23 mouse cellular contexts compared by ENCODE assay signal in the genomic region with DNA sequence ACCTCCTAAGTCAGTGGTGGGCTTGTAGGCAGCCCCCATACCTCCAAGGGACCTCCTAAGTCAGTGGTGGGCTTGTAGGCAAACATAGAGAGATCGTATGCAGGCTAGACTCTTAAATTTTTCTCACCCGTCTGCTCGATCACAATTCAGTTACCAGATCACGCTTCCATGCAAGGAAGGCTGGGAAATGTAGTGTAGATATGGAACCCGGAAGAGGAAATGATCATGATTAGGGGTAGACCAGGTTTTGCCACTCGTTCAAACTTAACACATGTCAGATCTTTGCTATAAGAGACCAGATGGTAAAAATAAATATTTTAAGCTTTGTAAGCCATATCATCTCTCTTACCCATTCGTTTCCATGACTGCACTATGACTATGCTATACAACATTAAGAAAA.
DNase-seq lines count a peak whose midpoint lies in the region; ATAC-seq and TF ChIP-seq lines count a peak whose summit lies in the region.
"Had no signal": no experiment of that assay in that cellular context is flagged by ENCODE, and none has a peak within 500 bp of the region (broad histone marks: within the 10 kb centered on the region; RNA-seq: fewer than 3 reads in every experiment).

No protein-coding gene starts in this region.

- peak overlapping the region; percentile 41 for H3K4me2 ChIP-seq in stomach, postnatal 0 days (replicated peaks; ENCODE audit: low read depth)
- H3K4me2 ChIP-seq: heart, embryonic 15.5 days; neural tube, embryonic 15.5 days had no signal

- H3K4me1 ChIP-seq in brown adipose tissue, adult 24 weeks (ENCODE audit: control insufficient read depth, insufficient read depth, insufficient read length, low read length) = no peaks in the 10 kb centered on the region; the same call in 1 of the 2 replicates
- no peaks in the 10 kb centered on the region for H3K4me1 ChIP-seq in embryonic fibroblast, embryonic 13.5 days (ENCODE audit: control insufficient read depth, insufficient read depth, low read length)
- no peaks in the 10 kb centered on the region for H3K4me1 ChIP-seq in stomach, postnatal 0 days (replicated peaks; ENCODE audit: control insufficient read depth, insufficient read depth)
- H3K4me1 ChIP-seq: heart, embryonic 15.5 days; neural tube, embryonic 15.5 days had no signal

- TF ChIP-seq CTCF in layer of hippocampus, adult 2 months (conservative IDR thresholded peaks at IDR 0.05) = no peak
- TF ChIP-seq CTCF in embryonic fibroblast, embryonic 13.5 days (IDR thresholded peaks at IDR 0.05; ENCODE audit: borderline replicate concordance, insufficient read depth, low read length) = no peak
- no peak for TF ChIP-seq CTCF in stomach, postnatal 0 days (IDR thresholded peaks at IDR 0.05; ENCODE audit: low read depth)

- no peak overlapping the region for H3K9ac ChIP-seq in stomach, postnatal 0 days (ENCODE audit: low read length)
- H3K9ac ChIP-seq: heart, embryonic 15.5 days; liver, postnatal 0 days; neural tube, embryonic 15.5 days had no signal

- H3K27me3 ChIP-seq in stomach, postnatal 0 days (ENCODE audit: control insufficient read depth, insufficient read depth, low read length) = no peaks in the 10 kb centered on the region

- no peak for TF ChIP-seq POLR2A in embryonic fibroblast, embryonic 13.5 days (IDR thresholded peaks at IDR 0.05; ENCODE audit: low read depth, low read length)

- peak overlapping the region; percentile 92 for H3K27ac ChIP-seq in layer of hippocampus, adult 2 months
- H3K27ac ChIP-seq in brown adipose tissue, adult 24 weeks (replicated peaks; ENCODE audit: low read depth, low read length) = peak overlapping the region; percentile 49; the same call in 1 of the 2 replicates
- H3K27ac ChIP-seq in embryonic fibroblast, embryonic 13.5 days (ENCODE audit: insufficient read depth, low read length) = peak overlapping the region; percentile 10; the same call in 1 of the 2 replicates
- no peak overlapping the region for H3K27ac ChIP-seq in stomach, postnatal 0 days (replicated peaks)
- H3K27ac ChIP-seq: heart, embryonic 15.5 days; neural tube, embryonic 15.5 days had no signal

- no peak overlapping the region for H3K4me3 ChIP-seq in layer of hippocampus, adult 2 months
- peak overlapping the region; percentile 42 for H3K4me3 ChIP-seq in brown adipose tissue, adult 24 weeks (ENCODE audit: insufficient read depth, low read depth, low read length)
- H3K4me3 ChIP-seq in embryonic fibroblast, embryonic 13.5 days (ENCODE audit: insufficient read depth, low read length) = no peak overlapping the region
- 0 out of 2 replicates have a peak overlapping the region, but pooled peaks have one; percentile 6 for H3K4me3 ChIP-seq in stomach, postnatal 0 days (ENCODE audit: low read depth, low read length)
- H3K4me3 ChIP-seq: heart, embryonic 15.5 days; neural tube, embryonic 15.5 days had no signal

- no peaks in the 10 kb centered on the region for H3K36me3 ChIP-seq in stomach, postnatal 0 days (ENCODE audit: control insufficient read depth, insufficient read depth, low read length)
- H3K36me3 ChIP-seq: heart, embryonic 15.5 days; neural tube, embryonic 15.5 days had no signal

- peak in 1 of 2 experiments; percentile 25 for DNase-seq in layer of hippocampus, adult 2 months (ENCODE audit: low spot score in 2 of 2)
- no peak for DNase-seq in layer of hippocampus, postnatal 36 days
- no peak for DNase-seq in stomach, postnatal 0 days (ENCODE audit: low spot score)
- no peak for DNase-seq in right cerebral cortex, postnatal 36 days (ENCODE audit: low spot score in 2 of 2)
- DNase-seq: adrenal gland, postnatal 10 days; cerebellum, adult 11 months; cerebellum, postnatal 14 days; gastrocnemius, postnatal 25 days; kidney, adult 2 months; kidney, postnatal 25 days; layer of hippocampus, adult 9-11 months; liver, postnatal 0 days; lung, postnatal 10 days; spleen, adult 18-20 months; thymus, postnatal 14 days had no signal

- TF ChIP-seq EP300 in stomach, postnatal 0 days (optimal IDR thresholded peaks at IDR 0.05) = no peak

- ATAC-seq in stomach, postnatal 0 days (ENCODE audit: low FRiP score, low TSS enrichment) = no peak
- ATAC-seq in megakaryocyte-erythroid progenitor cell, adult 5-6 weeks (replicated peaks; ENCODE audit: low FRiP score, low TSS enrichment, poor library complexity, severe bottlenecking) = no peak
- ATAC-seq: activated CD4-positive, CD25-positive, alpha-beta regulatory T cell, adult 4 months; hindbrain, embryonic 16.5 days; liver, postnatal 0 days; midbrain, embryonic 16.5 days had no signal

- no peaks in the 10 kb centered on the region for H3K9me3 ChIP-seq in stomach, postnatal 0 days (ENCODE audit: control insufficient read depth, low read length)
- H3K9me3 ChIP-seq: heart, embryonic 15.5 days; neural tube, embryonic 15.5 days had no signal

- 50% methylated on average over 7 of the region's 7 CpGs for WGBS in stomach, postnatal 0 days

Comparison
In these comparisons a context has a peak if more than half of its experiments do, and no peak if none do; other contexts are left out.
1. H3K4me3 ChIP-seq: peak in brown adipose tissue, adult 24 weeks (single experiment) and stomach, postnatal 0 days (single experiment); none in layer of hippocampus, adult 2 months (single experiment) and embryonic fibroblast, embryonic 13.5 days (single experiment).